Mouse (Mus musculus): Measurements from ENCODE around the gene Letm1.

- TF ChIP-seq CTCF (IDR thresholded peaks at IDR 0.05; ENCODE audit: low read depth, low read length), result no peak
- no peak for TF ChIP-seq POLR2A (IDR thresholded peaks at IDR 0.05; ENCODE audit: extremely low read depth, insufficient read depth, low read length)
Measured at GRCm38 (mm10) chr5:33791912-33792643, 9.5 kb upstream of the Letm1 start.
